Mouse (Mus musculus): Measurements from ENCODE around the gene Hnrnpu.
A peak's percentile ranks its signal among the peaks of the same experiment; 100 is the strongest.
"Not testable (repeated sequence)": the region's sequence is repeated elsewhere in the genome, so short reads cannot be mapped to it uniquely, and the experiment has no call there.

Hnrnpu gene

DNA sequence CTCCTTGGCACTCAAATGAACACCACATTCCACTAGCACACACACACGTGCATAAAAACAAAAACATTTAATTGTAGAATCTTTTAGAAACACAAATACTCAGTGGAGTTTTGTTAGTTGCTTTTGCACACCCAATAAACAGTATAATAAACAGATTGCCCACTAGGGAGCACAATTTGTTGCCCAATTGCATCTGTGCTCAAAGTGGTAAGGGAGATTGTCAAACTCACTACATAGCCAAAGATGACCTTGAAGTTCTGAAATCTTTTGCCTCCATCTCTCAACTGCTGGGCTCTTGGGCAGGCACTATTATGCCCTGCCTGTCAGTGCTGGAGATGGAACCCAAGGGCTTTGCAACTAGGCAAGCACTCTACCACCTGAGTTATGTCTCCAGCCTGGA lies 27.5 kb downstream of the Hnrnpu start:
- DNase-seq (ENCODE audit: low spot score), result no peak

DNA sequence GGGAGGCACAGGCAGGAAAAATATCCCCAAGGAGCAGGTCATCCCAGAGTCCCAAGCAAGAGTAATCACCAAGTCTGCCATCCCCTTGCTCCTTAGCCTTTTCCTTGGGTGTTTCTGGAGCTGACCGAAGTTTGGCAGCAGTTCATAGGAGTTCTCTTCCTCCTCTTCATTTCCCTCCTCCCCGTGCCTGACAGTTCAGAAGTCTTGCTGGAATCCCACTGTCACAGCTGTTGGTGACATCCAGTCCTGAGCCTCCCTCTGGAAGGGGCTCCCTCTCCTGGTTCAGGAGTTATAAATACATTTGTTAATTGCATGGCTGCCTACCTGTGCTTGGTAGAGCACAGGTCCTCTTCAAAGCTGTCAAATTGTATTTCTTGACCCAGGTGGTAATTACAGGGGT lies 28.1 kb downstream of the Hnrnpu start:
- DNase-seq (ENCODE audit: low spot score), result no peak

GRCm38 (mm10) chr1:178303425-178303824 lies 34.2 kb downstream of the Hnrnpu start:
- peak; percentile 90 for DNase-seq (ENCODE audit: low spot score)

- not testable (repeated sequence) for DNase-seq (ENCODE audit: low spot score)
These were observed 36.3 kb downstream of the Hnrnpu start for GRCm38 (mm10) chr1:178301261-178301660.

- DNase-seq (ENCODE audit: low spot score), result no peak
These were observed 43.5 kb downstream of the Hnrnpu start for GRCm38 (mm10) chr1:178294051-178294450.

DNA sequence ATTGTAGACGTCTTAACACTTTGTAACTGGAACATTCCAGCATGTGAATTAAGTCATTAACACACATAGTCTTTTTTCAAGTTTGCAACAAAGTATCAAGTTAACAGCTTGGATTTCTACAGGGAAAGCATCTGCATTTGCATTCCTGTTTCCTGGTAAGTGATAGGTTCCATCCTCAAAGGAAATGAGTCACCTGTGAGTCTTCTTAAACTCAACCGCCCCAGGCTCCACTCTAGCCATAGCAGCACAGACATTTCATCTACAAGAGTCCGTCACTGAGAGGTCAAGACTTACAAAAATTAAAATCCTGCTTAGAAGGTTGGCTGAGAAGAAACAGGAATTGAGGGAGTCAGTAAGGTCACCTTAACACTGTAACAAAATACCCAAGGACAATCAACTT lies 45.9 kb downstream of the Hnrnpu start:
- DNase-seq (ENCODE audit: low spot score), result no peak

DNA sequence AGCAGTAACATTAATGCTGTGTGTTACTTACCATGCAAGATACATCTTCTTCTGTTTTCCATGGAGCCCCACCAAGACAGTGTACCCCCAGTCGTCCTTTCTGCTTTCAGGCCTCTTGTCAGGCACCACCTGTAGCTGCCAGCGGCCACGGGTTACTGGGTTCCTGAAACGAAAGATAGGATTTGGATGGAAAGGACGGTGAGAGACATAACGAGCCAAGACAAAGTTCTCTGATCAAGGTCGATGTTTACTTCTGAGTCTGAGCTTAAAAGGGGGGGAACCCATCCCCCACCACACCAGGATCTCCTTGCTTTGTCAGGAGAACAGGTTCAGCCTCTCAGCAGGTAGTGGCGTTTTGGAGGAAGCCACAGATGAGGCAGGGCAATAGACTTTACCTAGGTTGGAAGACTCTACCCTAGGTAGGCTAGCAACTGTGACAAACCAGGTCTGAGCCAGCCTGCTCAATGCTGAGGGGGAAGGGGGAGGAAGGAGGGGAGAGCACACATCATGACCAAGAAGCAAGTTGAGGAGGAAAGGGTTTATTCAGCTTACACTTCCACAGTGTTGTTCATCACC lies 49.9 kb downstream of the Hnrnpu start:
- no peak for DNase-seq (ENCODE audit: low spot score)

GRCm38 (mm10) chr1:178283946-178284720 lies 53.5 kb downstream of the Hnrnpu start:
- no peak for DNase-seq (ENCODE audit: low spot score)

- not testable (repeated sequence) for DNase-seq (ENCODE audit: low spot score)
These were observed 54.3 kb downstream of the Hnrnpu start for GRCm38 (mm10) chr1:178283314-178283713.

- peak; percentile 89 for DNase-seq (ENCODE audit: low spot score)
These were observed 61.3 kb downstream of the Hnrnpu start for GRCm38 (mm10) chr1:178276054-178276911.

DNA sequence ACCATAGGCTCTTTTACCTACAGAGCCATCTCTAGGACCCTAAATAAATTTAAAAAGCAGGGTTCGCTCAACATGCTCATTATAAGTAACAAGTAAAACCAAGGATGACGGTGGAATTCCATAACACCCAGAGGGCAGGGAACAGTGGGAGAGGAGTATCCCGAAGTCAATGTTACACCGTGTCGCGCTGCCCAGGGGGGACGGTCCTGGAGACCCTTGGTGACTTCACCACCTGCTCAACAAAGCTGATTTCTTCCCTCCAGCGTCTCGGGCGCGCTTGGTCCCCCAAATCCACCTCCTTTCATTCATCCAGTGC lies 61.9 kb downstream of the Hnrnpu start:
- DNase-seq (ENCODE audit: low spot score), result no peak

GRCm38 (mm10) chr1:178275174-178275730 lies 62.3 kb downstream of the Hnrnpu start:
- DNase-seq (ENCODE audit: low spot score), result no peak

Measured in testis, postnatal 10 days (tissue).